Mouse (Mus musculus): ENCODE measurements around the gene Gnaq. TPM values are rescaled to one million over a fixed set of nuclear protein-coding genes. Genes with fewer than 3 reads are reported as not detected.
A peak's percentile ranks its signal among the peaks of the same experiment; 100 is the strongest.

Gnaq gene
- polyA plus RNA-seq, 1 experiment from 2014 or later, result 10.1 TPM

- Histone ChIP-seq H3K27me3 (ENCODE audit: control insufficient read depth, insufficient read depth, low read length) (no peaks in the 10 kb centered on the region), H3K4me1 (ENCODE audit: control insufficient read depth in 2 of 2, insufficient read depth in 2 of 2, low read length in 2 of 2) (peaks cover 0 to 15% of the 10 kb centered on the region in 2 experiments; a peak in 3 of 4 replicates), H3K4me3 (ENCODE audit: control insufficient read depth in 1 of 2, insufficient read depth in 1 of 2, low read depth in 1 of 2, low read length in 2 of 2) (no peak overlapping the region), H3K4me2 (ENCODE audit: low read length) (no peak overlapping the region; the same call in 1 of the 2 replicates), H3K36me3 (ENCODE audit: control insufficient read depth, insufficient read depth, low read length) (peaks cover 25% of the 10 kb centered on the region), H3K27ac (replicated peaks in 1 of 2; ENCODE audit: control insufficient read depth in 1 of 2, insufficient read depth in 1 of 2, low read depth in 2 of 2, low read length in 2 of 2) (peak overlapping the region in 1 of 2 experiments; percentile 62; a peak in 2 of 4 replicates), H3K9ac (ENCODE audit: low read length) (no peak overlapping the region), H3K9me3 (ENCODE audit: control insufficient read depth, low read length) (no peaks in the 10 kb centered on the region)
- ATAC-seq (ENCODE audit: insufficient number of reproducible peaks, insufficient read depth, low FRiP score, low read depth), result no peak
- WGBS, result 58% methylated on average over 3 of the region's 3 CpGs
Observed at GRCm38 (mm10) chr19:16222526-16222925, 89.9 kb downstream of the Gnaq start.

- Histone ChIP-seq H3K4me2 (ENCODE audit: low read length) (no peak overlapping the region; the same call in 1 of the 2 replicates), H3K4me1 (ENCODE audit: control insufficient read depth in 2 of 2, insufficient read depth in 2 of 2, low read length in 2 of 2) (peaks cover 0 to 14% of the 10 kb centered on the region in 2 experiments; a peak in 3 of 4 replicates), H3K27me3 (ENCODE audit: control insufficient read depth, insufficient read depth, low read length) (no peaks in the 10 kb centered on the region), H3K27ac (replicated peaks in 1 of 2; ENCODE audit: control insufficient read depth in 1 of 2, insufficient read depth in 1 of 2, low read depth in 2 of 2, low read length in 2 of 2) (peak overlapping the region; percentile 10 to 62; a peak in 3 of 4 replicates), H3K9ac (ENCODE audit: low read length) (no peak overlapping the region), H3K9me3 (ENCODE audit: control insufficient read depth, low read length) (no peaks in the 10 kb centered on the region), H3K36me3 (ENCODE audit: control insufficient read depth, insufficient read depth, low read length) (peaks cover 25% of the 10 kb centered on the region), H3K4me3 (ENCODE audit: control insufficient read depth in 1 of 2, insufficient read depth in 1 of 2, low read depth in 1 of 2, low read length in 2 of 2) (no peak overlapping the region)
- WGBS, result 83% methylated on average over 3 of the region's 3 CpGs
- no peak for ATAC-seq (ENCODE audit: insufficient number of reproducible peaks, insufficient read depth, low FRiP score, low read depth)
Observed at GRCm38 (mm10) chr19:16223126-16223525, 90.5 kb downstream of the Gnaq start.

- no peak overlapping the region for H3K9ac ChIP-seq (ENCODE audit: low read length)
- ATAC-seq (ENCODE audit: insufficient number of reproducible peaks, insufficient read depth, low FRiP score, low read depth), result no peak
- 68% methylated on average over 2 of the region's 2 CpGs for WGBS
- H3K4me3 ChIP-seq (ENCODE audit: control insufficient read depth in 1 of 2, insufficient read depth in 1 of 2, low read depth in 1 of 2, low read length in 2 of 2), result no peak overlapping the region
- no peaks in the 10 kb centered on the region for H3K9me3 ChIP-seq (ENCODE audit: control insufficient read depth, low read length)
- H3K4me1 ChIP-seq (ENCODE audit: control insufficient read depth in 2 of 2, insufficient read depth in 2 of 2, low read length in 2 of 2), result peaks cover 0 to 12% of the 10 kb centered on the region in 2 experiments; a peak in 2 of 4 replicates
- H3K36me3 ChIP-seq (ENCODE audit: control insufficient read depth, insufficient read depth, low read length), result peaks cover 20% of the 10 kb centered on the region
- no peak overlapping the region for H3K27ac ChIP-seq (replicated peaks in 1 of 2; ENCODE audit: control insufficient read depth in 1 of 2, insufficient read depth in 1 of 2, low read depth in 2 of 2, low read length in 2 of 2)
- no peak overlapping the region for H3K4me2 ChIP-seq (ENCODE audit: low read length)
- H3K27me3 ChIP-seq (ENCODE audit: control insufficient read depth, insufficient read depth, low read length), result no peaks in the 10 kb centered on the region
Observed at GRCm38 (mm10) chr19:16224831-16225230, 92.2 kb downstream of the Gnaq start.

GRCm38 (mm10) chr19:16231584-16231983, 99.0 kb downstream of the Gnaq start:
- WGBS, result 81% methylated on average over 1 of the region's 1 CpGs
- no peaks in the 10 kb centered on the region for H3K27me3 ChIP-seq (ENCODE audit: control insufficient read depth, insufficient read depth, low read length)
- no peak overlapping the region for H3K9ac ChIP-seq (ENCODE audit: low read length)
- no peak overlapping the region for H3K4me2 ChIP-seq (ENCODE audit: low read length)
- 0 out of 4 replicates have a peak, but pooled peaks cover 0 to 3% of the 10 kb centered on the region in 2 experiments for H3K4me1 ChIP-seq (ENCODE audit: control insufficient read depth in 2 of 2, insufficient read depth in 2 of 2, low read length in 2 of 2)
- H3K9me3 ChIP-seq (ENCODE audit: control insufficient read depth, low read length), result no peaks in the 10 kb centered on the region
- H3K36me3 ChIP-seq (ENCODE audit: control insufficient read depth, insufficient read depth, low read length), result no peaks in the 10 kb centered on the region
- no peak overlapping the region for H3K27ac ChIP-seq (replicated peaks in 1 of 2; ENCODE audit: control insufficient read depth in 1 of 2, insufficient read depth in 1 of 2, low read depth in 2 of 2, low read length in 2 of 2)
- H3K4me3 ChIP-seq (ENCODE audit: control insufficient read depth in 1 of 2, insufficient read depth in 1 of 2, low read depth in 1 of 2, low read length in 2 of 2), result no peak overlapping the region
- no peak for ATAC-seq (ENCODE audit: insufficient number of reproducible peaks, insufficient read depth, low FRiP score, low read depth)

GRCm38 (mm10) chr19:16235594-16235993, 103.0 kb downstream of the Gnaq start:
- Histone ChIP-seq H3K4me3 (ENCODE audit: control insufficient read depth in 1 of 2, insufficient read depth in 1 of 2, low read depth in 1 of 2, low read length in 2 of 2) (no peak overlapping the region), H3K4me2 (ENCODE audit: low read length) (no peak overlapping the region), H3K27me3 (ENCODE audit: control insufficient read depth, insufficient read depth, low read length) (no peaks in the 10 kb centered on the region), H3K9me3 (ENCODE audit: control insufficient read depth, low read length) (no peaks in the 10 kb centered on the region), H3K36me3 (ENCODE audit: control insufficient read depth, insufficient read depth, low read length) (no peaks in the 10 kb centered on the region), H3K4me1 (ENCODE audit: control insufficient read depth in 2 of 2, insufficient read depth in 2 of 2, low read length in 2 of 2) (peaks cover 3 to 26% of the 10 kb centered on the region in 2 experiments), H3K27ac (replicated peaks in 1 of 2; ENCODE audit: control insufficient read depth in 1 of 2, insufficient read depth in 1 of 2, low read depth in 2 of 2, low read length in 2 of 2) (no peak overlapping the region), H3K9ac (ENCODE audit: low read length) (no peak overlapping the region)
- 86% methylated on average over 8 of the region's 8 CpGs for WGBS
- ATAC-seq (ENCODE audit: insufficient number of reproducible peaks, insufficient read depth, low FRiP score, low read depth), result no peak

GRCm38 (mm10) chr19:16237034-16237433, 104.4 kb downstream of the Gnaq start:
- Histone ChIP-seq H3K9me3 (ENCODE audit: control insufficient read depth, low read length) (no peaks in the 10 kb centered on the region), H3K4me2 (ENCODE audit: low read length) (no peak overlapping the region), H3K4me1 (ENCODE audit: control insufficient read depth in 2 of 2, insufficient read depth in 2 of 2, low read length in 2 of 2) (peaks cover 6 to 40% of the 10 kb centered on the region in 2 experiments), H3K4me3 (ENCODE audit: control insufficient read depth in 1 of 2, insufficient read depth in 1 of 2, low read depth in 1 of 2, low read length in 2 of 2) (no peak overlapping the region), H3K27ac (replicated peaks in 1 of 2; ENCODE audit: control insufficient read depth in 1 of 2, insufficient read depth in 1 of 2, low read depth in 2 of 2, low read length in 2 of 2) (no peak overlapping the region), H3K27me3 (ENCODE audit: control insufficient read depth, insufficient read depth, low read length) (no peaks in the 10 kb centered on the region), H3K36me3 (ENCODE audit: control insufficient read depth, insufficient read depth, low read length) (no peaks in the 10 kb centered on the region), H3K9ac (ENCODE audit: low read length) (no peak overlapping the region)
- ATAC-seq (ENCODE audit: insufficient number of reproducible peaks, insufficient read depth, low FRiP score, low read depth), result no peak
- WGBS, result 95% methylated on average over 1 of the region's 1 CpGs

- H3K9ac ChIP-seq (ENCODE audit: low read length), result no peak overlapping the region
- H3K27me3 ChIP-seq (ENCODE audit: control insufficient read depth, insufficient read depth, low read length), result no peaks in the 10 kb centered on the region
- H3K36me3 ChIP-seq (ENCODE audit: control insufficient read depth, insufficient read depth, low read length), result no peaks in the 10 kb centered on the region
- no peak overlapping the region for H3K27ac ChIP-seq (replicated peaks in 1 of 2; ENCODE audit: control insufficient read depth in 1 of 2, insufficient read depth in 1 of 2, low read depth in 2 of 2, low read length in 2 of 2)
- no peak overlapping the region for H3K4me2 ChIP-seq (ENCODE audit: low read length)
- no peak for ATAC-seq (ENCODE audit: insufficient number of reproducible peaks, insufficient read depth, low FRiP score, low read depth)
- H3K9me3 ChIP-seq (ENCODE audit: control insufficient read depth, low read length), result no peaks in the 10 kb centered on the region
- H3K4me3 ChIP-seq (ENCODE audit: control insufficient read depth in 1 of 2, insufficient read depth in 1 of 2, low read depth in 1 of 2, low read length in 2 of 2), result no peak overlapping the region
- 64% methylated on average over 4 of the region's 4 CpGs for WGBS
- peaks cover 8 to 48% of the 10 kb centered on the region in 2 experiments for H3K4me1 ChIP-seq (ENCODE audit: control insufficient read depth in 2 of 2, insufficient read depth in 2 of 2, low read length in 2 of 2)
Observed at GRCm38 (mm10) chr19:16238072-16238471, 105.4 kb downstream of the Gnaq start.

GRCm38 (mm10) chr19:16238512-16238911, 105.9 kb downstream of the Gnaq start:
- H3K27me3 ChIP-seq (ENCODE audit: control insufficient read depth, insufficient read depth, low read length), result no peaks in the 10 kb centered on the region
- no peak for ATAC-seq (ENCODE audit: insufficient number of reproducible peaks, insufficient read depth, low FRiP score, low read depth)
- H3K4me1 ChIP-seq (ENCODE audit: control insufficient read depth in 2 of 2, insufficient read depth in 2 of 2, low read length in 2 of 2), result peaks cover 8 to 51% of the 10 kb centered on the region in 2 experiments

More at GRCm38 (mm10) chr19:16238512-16238911, 105.9 kb downstream of the Gnaq start:
- Histone ChIP-seq H3K36me3 (ENCODE audit: control insufficient read depth, insufficient read depth, low read length) (no peaks in the 10 kb centered on the region), H3K4me2 (ENCODE audit: low read length) (no peak overlapping the region), H3K9me3 (ENCODE audit: control insufficient read depth, low read length) (no peaks in the 10 kb centered on the region), H3K27ac (replicated peaks in 1 of 2; ENCODE audit: control insufficient read depth in 1 of 2, insufficient read depth in 1 of 2, low read depth in 2 of 2, low read length in 2 of 2) (no peak overlapping the region), H3K4me3 (ENCODE audit: control insufficient read depth in 1 of 2, insufficient read depth in 1 of 2, low read depth in 1 of 2, low read length in 2 of 2) (no peak overlapping the region), H3K9ac (ENCODE audit: low read length) (no peak overlapping the region)
- 74% methylated on average over 2 of the region's 2 CpGs for WGBS

Measured in heart, embryonic 14.5 days (tissue).